Mouse (Mus musculus) heart, embryonic 11.5 days (tissue): Measurements from ENCODE around the gene Hist1h2ao. TPM values are rescaled to one million over a fixed set of nuclear protein-coding genes. Genes with fewer than 3 reads are reported as not detected.
A peak's percentile ranks its signal among the peaks of the same experiment; 100 is the strongest.
"Not testable (repeated sequence)": the region's sequence is repeated elsewhere in the genome, so short reads cannot be mapped to it uniquely, and the experiment has no call there.

Experiments
- ATAC-seq: fragments of 200-750 bp; cut with Nextera tagmentation; replicated peaks from 2 replicates; pipeline ENCODE4 v1.8.0; 2017; ENCODE audit warnings: moderate library complexity; ENCODE audit not compliant: insufficient number of reproducible peaks, low FRiP score, low TSS enrichment
- H3K27ac ChIP-seq: fragments of 300-500 bp; sonication (generic); 2 replicates; pipeline ENCODE4 v1.5.1; 2014; ENCODE audit warnings: mild to moderate bottlenecking, low read depth, low read length
- H3K27me3 ChIP-seq: fragments of 300-500 bp; sonication (generic); 2 replicates; pipeline ENCODE4 v1.6.1; 2014; ENCODE audit warnings: mild to moderate bottlenecking, low read length, mixed read lengths; ENCODE audit not compliant: control insufficient read depth, insufficient read depth
- H3K36me3 ChIP-seq: fragments of 300-500 bp; sonication (generic); 2 replicates; pipeline ENCODE4 v1.6.1; 2014; ENCODE audit warnings: mild to moderate bottlenecking, low read length, moderate library complexity, mixed read lengths; ENCODE audit not compliant: control insufficient read depth, insufficient read depth
- H3K4me1 ChIP-seq: fragments of 300-500 bp; sonication (generic); 2 replicates; pipeline ENCODE4 v1.6.1; 2014; ENCODE audit warnings: low read length; ENCODE audit not compliant: control insufficient read depth, insufficient read depth
- H3K4me2 ChIP-seq: fragments of 300-500 bp; sonication (generic); 2 replicates; pipeline ENCODE4 v1.6.1; 2014; ENCODE audit warnings: mild to moderate bottlenecking, moderate library complexity
- H3K4me3 ChIP-seq: fragments of 300-500 bp; sonication (generic); 2 replicates; pipeline ENCODE4 v1.5.1; 2014; ENCODE audit warnings: low read depth, low read length
- H3K9ac ChIP-seq: fragments of 300-500 bp; sonication (generic); 2 replicates; pipeline ENCODE4 v1.6.1; 2014; ENCODE audit warnings: mild to moderate bottlenecking, low read depth, low read length, moderate library complexity
- H3K9me3 ChIP-seq: fragments of 300-500 bp; sonication (generic); replicated peaks from 2 replicates; pipeline ENCODE4 v1.6.1; 2016; ENCODE audit warnings: low read length; ENCODE audit not compliant: control insufficient read depth
- WGBS: fragments of 180-500 bp; shearing (Covaris S2); extraction: QIAGEN DNeasy Blood & Tissue Kit; methylation state at CpG from one replicate; pipeline ENCODE4 v1.1.7; 2014; ENCODE audit not compliant: insufficient replicate concordance; 5-methylcytosine and 5-hydroxymethylcytosine counted together
- polyA plus RNA-seq: library from polyadenylated mRNA; unstranded; fragments of >200 nt; fragmentation: Nextera tagmentation; extraction: Ambion mirVana; gene quantifications from 2 replicates; pipeline ENCODE4 v1.2.1, GENCODE M21; 2014

Gene Hist1h2ao
- not detected in 2 replicates for polyA plus RNA-seq

GRCm38 (mm10) chr13:21810073-21810472 is at the start of gene Hist1h2ao, which contains the start of gene Hist1h2bq:
TSS of gene Hist1h2ao (plus strand) at chr13:21810465.
TSS of gene Hist1h2bq (minus strand) at chr13:21810197.
- H3K27ac ChIP-seq, H3K4me1 ChIP-seq, H3K36me3 ChIP-seq, H3K27me3 ChIP-seq, H3K4me2 ChIP-seq, H3K4me3 ChIP-seq, H3K9ac ChIP-seq, H3K9me3 ChIP-seq: not testable (repeated sequence)
- no CpG with 5 or more reads among the region's 23 CpGs for WGBS
- peak; percentile 95 for ATAC-seq

DNA sequence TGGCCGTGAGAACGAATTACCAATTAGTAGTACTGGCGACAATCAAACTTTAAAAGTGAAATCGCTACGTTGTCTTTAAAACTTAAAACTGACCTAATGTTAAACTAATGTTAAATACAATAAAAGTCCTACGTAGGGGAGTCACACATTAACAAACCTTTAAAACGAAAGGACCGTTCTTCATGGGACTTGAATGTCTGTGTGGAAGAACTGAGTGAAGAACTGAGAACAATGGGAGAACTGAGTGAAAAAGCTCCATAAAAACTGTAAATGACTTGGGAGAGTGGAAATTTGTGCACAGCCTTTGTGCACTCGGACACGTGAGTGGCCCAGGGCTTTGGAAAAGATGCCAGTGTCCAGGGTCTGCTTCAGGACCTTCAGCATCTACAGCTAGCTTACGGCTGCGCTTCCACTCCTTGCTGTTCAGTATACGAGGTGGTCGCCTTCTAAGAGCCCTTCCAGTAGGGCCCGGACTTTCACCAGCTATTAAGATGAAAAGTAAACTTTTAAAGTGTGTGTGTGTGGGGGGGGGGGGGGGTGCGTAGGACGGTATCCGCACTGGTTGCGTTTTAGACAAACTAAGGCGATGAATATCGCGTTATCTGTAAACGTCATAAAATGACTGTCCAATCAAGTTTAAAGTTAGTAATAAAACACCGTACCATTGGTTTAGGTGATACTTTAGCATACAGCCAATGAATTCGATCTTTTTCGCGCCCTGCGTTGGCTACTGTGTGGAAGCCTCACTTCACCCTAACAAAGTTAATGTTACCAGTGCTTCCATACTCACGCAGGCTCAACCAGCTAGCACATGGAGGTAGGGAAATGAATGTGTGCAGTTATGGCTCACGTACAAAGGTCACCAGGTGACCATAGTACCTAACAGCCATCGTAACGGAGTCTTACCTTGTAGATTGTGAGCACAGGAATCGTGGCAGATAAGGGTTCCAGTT is 31.2 kb upstream of the Hist1h2ao start:
- H3K27ac ChIP-seq = peak overlapping the region; percentile 96
- peak overlapping the region; percentile 93 for H3K9ac ChIP-seq
- H3K36me3 ChIP-seq = no peaks in the 10 kb centered on the region
- peak overlapping the region; percentile 97 for H3K4me2 ChIP-seq
- 8% methylated on average over 33 of the region's 33 CpGs for WGBS
- H3K9me3 ChIP-seq = no peaks in the 10 kb centered on the region
- H3K4me1 ChIP-seq = peaks cover 8% of the 10 kb centered on the region; the same call in 1 of the 2 replicates
- H3K4me3 ChIP-seq = peak overlapping the region; percentile 67
- peak; percentile 73 for ATAC-seq
- no peaks in the 10 kb centered on the region for H3K27me3 ChIP-seq

GRCm38 (mm10) chr13:21779767-21780731 is 30.2 kb upstream of the Hist1h2ao start, which contains the start of gene Hist1h1b:
TSS of gene Hist1h1b (minus strand) at chr13:21780625.
- WGBS = under 1% methylated on average over 44 of the region's 44 CpGs
- H3K9me3 ChIP-seq = no peaks in the 10 kb centered on the region
- peak; percentile 52 for ATAC-seq
- H3K4me2 ChIP-seq = peak within 1 kb of the TSS; percentile 97
- H3K9ac ChIP-seq = peak within 1 kb of the TSS; percentile 93
- H3K36me3 ChIP-seq = no peaks in the 10 kb centered on the region
- H3K27ac ChIP-seq = peak within 1 kb of the TSS; percentile 96
- peak within 1 kb of the TSS; percentile 67 for H3K4me3 ChIP-seq
- peaks cover 13% of the 10 kb centered on the region; the same call in 1 of the 2 replicates for H3K4me1 ChIP-seq
- H3K27me3 ChIP-seq = no peaks in the 10 kb centered on the region

- Histone ChIP-seq H3K36me3 (no peaks in the 10 kb centered on the region), H3K4me3 (peak overlapping the region; percentile 67), H3K4me1 (peaks cover 13% of the 10 kb centered on the region; the same call in 1 of the 2 replicates), H3K9me3 (no peaks in the 10 kb centered on the region), H3K9ac (peak overlapping the region; percentile 93), H3K27ac (peak overlapping the region; percentile 96; the same call in 1 of the 2 replicates), H3K27me3 (no peaks in the 10 kb centered on the region), H3K4me2 (peak overlapping the region; percentile 97)
- no peak for ATAC-seq
- WGBS = 45% methylated on average over 6 of the region's 6 CpGs
Measured at GRCm38 (mm10) chr13:21781021-21781555, 29.2 kb upstream of the Hist1h2ao start.

- 93% methylated on average over 1 of the region's 1 CpGs for WGBS
- Histone ChIP-seq H3K4me2 (no peak overlapping the region), H3K9me3 (no peaks in the 10 kb centered on the region), H3K36me3 (no peaks in the 10 kb centered on the region), H3K4me3 (no peak overlapping the region), H3K27me3 (no peaks in the 10 kb centered on the region), H3K9ac (no peak overlapping the region), H3K27ac (0 out of 2 replicates have a peak overlapping the region, but pooled peaks have one; percentile 35), H3K4me1 (peaks cover 13% of the 10 kb centered on the region; the same call in 1 of the 2 replicates)
- ATAC-seq = no peak
Measured at GRCm38 (mm10) chr13:21781639-21782038, 28.6 kb upstream of the Hist1h2ao start.

GRCm38 (mm10) chr13:21782361-21783254 is 27.7 kb upstream of the Hist1h2ao start:
- WGBS = 2% methylated on average over 17 of the region's 35 CpGs
- peaks cover 13% of the 10 kb centered on the region; the same call in 1 of the 2 replicates for H3K4me1 ChIP-seq
- not testable (repeated sequence) for ATAC-seq, H3K9me3 ChIP-seq, H3K27me3 ChIP-seq, H3K36me3 ChIP-seq
- H3K4me2 ChIP-seq = peak overlapping the region; percentile 75
- H3K4me3 ChIP-seq = peak overlapping the region; percentile 39
- H3K27ac ChIP-seq = peak overlapping the region; percentile 87
- peak overlapping the region; percentile 76 for H3K9ac ChIP-seq

DNA sequence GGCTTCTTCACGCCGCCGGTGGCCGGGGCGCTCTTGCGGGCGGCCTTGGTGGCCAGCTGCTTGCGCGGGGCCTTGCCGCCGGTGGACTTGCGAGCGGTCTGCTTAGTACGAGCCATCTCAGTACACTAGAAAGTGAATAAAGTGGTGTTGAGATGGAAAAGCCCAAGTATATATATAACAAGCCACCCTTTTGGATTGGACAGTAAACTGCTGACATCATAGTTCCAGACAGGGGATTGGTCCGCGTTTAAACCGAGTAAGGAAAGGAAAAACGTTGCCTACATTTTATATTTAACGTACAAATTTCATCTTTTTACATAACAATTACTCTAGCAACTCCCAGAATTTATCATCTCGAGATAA is 27.0 kb upstream of the Hist1h2ao start, which contains the start of gene Hist1h3i:
Gene Hist1h3i, minus strand, starts transcription at position 116 of the 363 bp plus-strand sequence.
- Histone ChIP-seq H3K27me3 (no peaks in the 10 kb centered on the region), H3K36me3 (no peaks in the 10 kb centered on the region), H3K9me3 (no peaks in the 10 kb centered on the region), H3K27ac (peak within 1 kb of the TSS; percentile 87), H3K4me2 (peak within 1 kb of the TSS; percentile 75), H3K4me1 (peaks cover 13% of the 10 kb centered on the region; the same call in 1 of the 2 replicates), H3K9ac (peak within 1 kb of the TSS; percentile 76), H3K4me3 (peak within 1 kb of the TSS; percentile 39)
- 0% methylated on average over 13 of the region's 20 CpGs for WGBS
- ATAC-seq = peak; percentile 64
